Mouse (Mus musculus): ENCODE data around the gene Chst10. TPM values are rescaled to one million over a fixed set of nuclear protein-coding genes. Genes with fewer than 3 reads are reported as not detected.

Gene Chst10
- total RNA-seq (2021) = 10 to 100 TPM; 55.7 to 63.2 TPM

DNA sequence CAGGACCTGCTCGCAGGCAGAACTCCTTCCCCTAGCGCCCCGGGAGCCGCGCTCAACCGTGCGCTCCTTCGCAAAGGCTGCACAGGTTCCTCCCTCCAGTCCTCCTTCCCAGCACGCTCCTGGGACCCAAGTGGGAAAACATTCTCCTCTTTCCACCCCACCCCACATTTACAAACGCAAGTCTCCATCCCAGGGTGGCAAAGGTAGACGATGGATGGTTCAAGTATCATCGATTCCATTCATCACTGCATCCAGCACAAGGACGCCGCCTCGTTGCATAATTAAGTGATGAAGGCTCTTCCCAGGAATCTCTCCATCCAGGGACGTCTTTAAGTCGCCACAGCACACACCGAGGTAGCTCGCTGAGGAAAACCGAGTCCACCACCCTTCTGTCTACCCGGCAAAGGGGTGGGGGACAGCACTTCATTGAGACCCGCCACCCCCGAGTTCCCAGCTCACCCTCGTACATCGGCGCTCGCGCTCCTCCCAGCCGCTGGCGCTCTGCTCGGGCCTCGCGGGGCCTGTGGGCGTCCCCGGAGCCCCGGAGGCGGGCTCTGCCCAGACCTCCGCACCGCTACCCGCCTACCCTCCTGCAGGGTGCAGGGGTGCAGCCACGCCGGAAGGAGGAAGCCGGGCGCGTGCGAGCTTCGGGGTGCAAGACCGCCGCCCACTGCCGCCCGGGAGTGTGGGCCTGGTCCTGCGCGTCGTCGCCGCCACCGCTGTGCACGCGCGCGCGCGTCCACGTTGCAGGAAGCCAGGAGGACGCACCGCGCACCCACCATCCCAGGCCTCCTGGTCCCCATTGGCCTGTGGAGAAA is at the start of gene Chst10:
Chst10 (minus strand) TSS at position 731 of the 818 bp plus-strand sequence.
- DNase-seq (ENCODE audit: extremely low spot score in 1 of 2, low spot score in 2 of 2) = peak; percentile 75 to 89
- intact Hi-C loops (cut with DNase I) = loop anchor here (5.0 to 10.0 kb wide), 2 partner anchors 90 to 637 kb away; partner anchors contain the start of genes Cnot11 and Pdcl3

GRCm38 (mm10) chr1:38939608-38940007 is 41.6 kb upstream of the Chst10 start:
- DNase-seq (ENCODE audit: extremely low spot score in 1 of 2, low spot score in 2 of 2) = no peak
- intact Hi-C loops (cut with DNase I) = loop anchor here (5.0 kb wide), 1 partner anchor 77 kb away; no protein-coding TSS in a partner anchor

DNA sequence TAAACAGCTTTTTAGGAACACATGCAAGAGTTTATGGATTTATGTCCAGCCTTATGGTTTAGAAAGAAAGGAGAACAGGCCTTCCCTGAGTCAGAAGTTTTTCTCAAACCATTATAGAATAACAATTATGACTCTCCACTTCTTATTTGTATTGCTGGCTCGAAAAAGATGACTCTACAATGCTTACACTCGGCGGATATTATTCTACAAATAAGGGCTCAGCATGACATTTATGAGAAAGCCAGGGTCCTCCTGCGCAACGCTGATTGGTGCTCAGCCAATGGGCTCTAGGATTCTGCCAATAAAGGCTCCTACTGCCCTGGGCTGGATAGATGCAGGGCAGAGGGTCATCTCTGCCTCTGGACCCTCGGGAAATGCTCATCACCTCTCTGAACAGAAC is 40.9 kb upstream of the Chst10 start, which contains the start of gene Nms:
Nms (plus strand) TSS at position 301 of the 400 bp plus-strand sequence.
- no peak for DNase-seq (ENCODE audit: extremely low spot score in 1 of 2, low spot score in 2 of 2)
- intact Hi-C loops (cut with DNase I) = loop anchor here (5.0 kb wide), 1 partner anchor 77 kb away; no protein-coding TSS in a partner anchor

- intact Hi-C loops (cut with DNase I) = loop anchor here (5.0 kb wide), 1 partner anchor 74 kb away; no protein-coding TSS in a partner anchor
- no peak for DNase-seq (ENCODE audit: extremely low spot score in 1 of 2, low spot score in 2 of 2)
Observed at GRCm38 (mm10) chr1:38936780-38937179, 38.8 kb upstream of the Chst10 start.

DNA sequence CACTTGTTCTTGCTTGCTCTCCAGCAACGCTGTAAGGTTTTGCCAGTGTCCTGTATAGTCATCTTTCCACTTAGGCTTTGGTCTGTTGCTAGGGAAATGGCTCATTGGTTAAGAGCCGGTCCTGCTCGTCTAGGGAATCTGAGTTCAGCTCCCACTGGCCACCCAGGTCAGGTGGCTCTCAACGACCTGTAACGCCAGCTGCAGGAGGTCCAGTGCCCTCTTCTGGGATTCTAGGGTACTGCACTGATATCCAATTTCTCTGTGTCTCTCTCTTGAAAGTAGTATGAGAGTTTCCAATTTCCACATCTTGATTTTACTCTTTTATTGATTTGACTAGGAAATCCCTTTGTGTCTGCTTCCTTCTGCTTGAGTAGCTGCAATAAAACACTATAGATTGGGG is 36.7 kb upstream of the Chst10 start:
- peak in 1 of 2 experiments; percentile 25 for DNase-seq (ENCODE audit: extremely low spot score in 1 of 2, low spot score in 2 of 2)
- intact Hi-C loops (cut with DNase I) = loop anchor here (5.0 kb wide), 1 partner anchor 72 kb away; no protein-coding TSS in a partner anchor

GRCm38 (mm10) chr1:38930767-38931166 is 32.8 kb upstream of the Chst10 start:
- intact Hi-C loops (cut with DNase I) = no loop called here
- peak; percentile 10 to 32 for DNase-seq (ENCODE audit: extremely low spot score in 1 of 2, low spot score in 2 of 2)

DNA sequence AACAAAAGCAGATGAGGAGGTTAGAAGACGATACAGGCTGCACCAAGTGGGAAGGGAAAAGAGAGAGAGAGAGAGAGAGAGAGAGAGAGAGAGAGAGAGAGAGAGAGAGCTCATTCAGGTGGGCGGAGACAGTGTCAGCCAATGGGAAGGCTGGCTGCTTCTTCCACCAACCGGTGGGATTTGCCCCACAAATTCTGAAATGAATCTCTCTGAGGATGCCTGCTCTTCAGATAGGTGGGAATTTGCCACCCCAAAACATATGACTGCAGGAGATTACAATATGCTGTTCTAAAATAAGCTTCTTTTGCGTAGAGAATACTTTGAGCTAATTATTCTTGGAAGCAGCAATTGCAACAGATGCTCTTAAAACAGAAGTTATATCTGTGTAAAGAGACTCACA is 31.5 kb upstream of the Chst10 start:
- intact Hi-C loops (cut with DNase I) = no loop called here
- DNase-seq (ENCODE audit: extremely low spot score in 1 of 2, low spot score in 2 of 2) = peak in 1 of 2 experiments; percentile 37

DNA sequence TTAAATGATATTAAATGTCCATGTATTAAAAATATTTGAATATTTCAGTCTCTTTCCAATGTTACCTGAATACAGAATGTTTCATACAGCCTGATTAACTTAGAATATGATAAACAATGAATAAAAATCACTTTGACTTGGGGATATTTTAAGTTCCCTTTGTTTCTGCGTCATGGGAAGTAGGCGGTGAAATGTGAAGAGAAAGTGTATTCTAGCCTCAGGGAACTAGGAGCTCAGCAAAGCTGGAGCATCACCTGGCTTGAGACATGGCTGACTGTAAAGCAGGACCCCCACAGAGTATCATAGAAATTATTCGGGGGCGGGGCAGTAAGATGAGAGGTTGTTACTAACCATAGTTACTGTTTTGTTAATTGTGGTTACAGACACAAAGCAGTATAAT is 31.0 kb upstream of the Chst10 start:
- intact Hi-C loops (cut with DNase I) = no loop called here

GRCm38 (mm10) chr1:38903985-38904384 is 6.0 kb upstream of the Chst10 start:
- no peak for DNase-seq (ENCODE audit: extremely low spot score in 1 of 2, low spot score in 2 of 2)
- intact Hi-C loops (cut with DNase I) = no loop called here

More for the DNA sequence above, 31.0 kb upstream of the Chst10 start:
- no peak for DNase-seq (ENCODE audit: extremely low spot score in 1 of 2, low spot score in 2 of 2)

DNA sequence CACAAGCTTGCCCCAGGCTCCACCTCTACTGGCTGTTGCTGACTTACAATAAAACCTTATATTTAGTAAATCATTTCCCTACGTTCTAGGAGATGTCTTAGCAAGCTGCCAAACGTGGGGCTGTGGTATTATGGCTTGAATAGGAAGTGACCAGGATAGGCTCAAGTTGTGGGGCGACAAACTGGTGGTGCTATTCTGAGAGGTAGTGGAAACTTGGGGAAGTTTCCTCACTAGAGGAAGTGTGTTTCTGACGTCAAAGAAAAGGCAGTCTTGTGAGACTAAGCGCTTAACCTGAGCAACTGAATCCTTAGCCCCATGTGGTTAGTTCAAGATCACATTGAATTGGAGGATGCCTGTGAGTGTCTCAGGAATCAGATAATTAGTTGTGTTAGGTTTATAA is 4.6 kb upstream of the Chst10 start:
- intact Hi-C loops (cut with DNase I) = no loop called here
- DNase-seq (ENCODE audit: extremely low spot score in 1 of 2, low spot score in 2 of 2) = no peak

GRCm38 (mm10) chr1:38893081-38893480 is 4.9 kb downstream of the Chst10 start:
- no peak for DNase-seq (ENCODE audit: extremely low spot score in 1 of 2, low spot score in 2 of 2)
- intact Hi-C loops (cut with DNase I) = loop anchor here (10.0 kb wide), 1 partner anchor 642 kb away; the partner anchor contains the start of gene Cnot11

- intact Hi-C loops (cut with DNase I) = loop anchor here (10.0 kb wide), 1 partner anchor 643 kb away; the partner anchor contains the start of gene Cnot11
Observed at GRCm38 (mm10) chr1:38891444-38891843, 6.5 kb downstream of the Chst10 start.

DNA sequence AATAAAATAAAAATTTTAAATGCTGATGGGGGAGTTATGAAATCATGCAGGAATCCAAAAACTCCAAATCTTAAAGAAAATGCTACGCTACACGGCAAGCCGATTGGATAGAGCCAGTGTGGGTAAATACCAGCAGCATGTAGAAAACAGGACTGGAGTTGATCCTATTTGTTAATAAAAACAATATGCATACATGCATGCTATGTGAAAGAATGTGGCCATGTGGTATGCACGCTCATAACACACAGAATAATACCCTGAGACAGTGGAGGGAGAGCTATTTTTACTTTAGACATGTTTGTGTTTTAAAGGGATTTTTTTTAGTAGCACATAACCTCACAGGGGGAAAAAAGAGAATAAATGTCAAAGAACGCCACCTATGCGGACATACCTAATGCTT is 9.2 kb downstream of the Chst10 start:
- intact Hi-C loops (cut with DNase I) = no loop called here
- DNase-seq (ENCODE audit: extremely low spot score in 1 of 2, low spot score in 2 of 2) = no peak

More at GRCm38 (mm10) chr1:38891444-38891843, 6.5 kb downstream of the Chst10 start:
- no peak for DNase-seq (ENCODE audit: extremely low spot score in 1 of 2, low spot score in 2 of 2)

- intact Hi-C loops (cut with DNase I) = no loop called here
- no peak for DNase-seq (ENCODE audit: extremely low spot score in 1 of 2, low spot score in 2 of 2)
Observed at GRCm38 (mm10) chr1:38887011-38887410, 10.9 kb downstream of the Chst10 start.

GRCm38 (mm10) chr1:38886602-38887001 is 11.4 kb downstream of the Chst10 start:
- DNase-seq (ENCODE audit: extremely low spot score in 1 of 2, low spot score in 2 of 2) = no peak
- intact Hi-C loops (cut with DNase I) = no loop called here

DNA sequence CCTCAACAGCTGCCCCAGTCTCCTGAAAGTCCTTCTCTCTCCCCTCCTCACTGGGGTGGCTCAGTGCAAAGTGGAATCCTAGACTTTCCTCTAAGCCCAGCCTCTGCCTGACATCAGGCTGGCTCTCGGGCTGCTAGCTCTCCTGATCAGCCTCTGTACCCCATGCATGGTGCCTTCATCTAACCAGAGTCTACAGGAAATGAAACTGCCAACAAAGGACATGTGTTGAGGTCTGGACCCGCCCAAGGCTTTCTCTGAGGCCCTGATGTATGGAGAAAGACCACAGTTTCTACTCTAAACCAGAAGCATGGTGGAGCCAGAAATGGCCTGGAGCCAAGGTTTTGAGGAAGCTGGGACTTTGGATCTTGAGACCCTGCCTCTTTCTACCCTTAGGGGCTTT is 12.0 kb downstream of the Chst10 start:
- DNase-seq (ENCODE audit: extremely low spot score in 1 of 2, low spot score in 2 of 2) = no peak
- intact Hi-C loops (cut with DNase I) = no loop called here

DNA sequence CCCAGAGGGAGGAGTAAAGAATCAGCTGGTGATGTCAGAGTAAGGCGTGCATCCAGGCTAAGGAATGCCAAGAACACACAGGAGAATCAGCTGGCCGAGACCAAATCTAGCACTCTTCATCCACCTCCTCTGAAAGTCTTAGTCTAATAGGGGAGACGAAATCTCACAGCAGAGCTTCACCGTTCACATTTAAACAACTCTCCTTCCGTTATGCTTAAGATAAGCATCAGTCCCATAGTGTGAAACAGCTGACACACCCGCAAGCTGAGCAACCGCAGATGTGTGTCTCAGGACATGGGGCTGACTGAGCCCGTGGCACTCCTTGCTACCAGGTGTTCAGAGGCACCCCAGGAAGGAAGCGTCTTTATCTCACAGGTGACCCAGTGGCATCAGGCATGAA is 14.2 kb downstream of the Chst10 start:
- intact Hi-C loops (cut with DNase I) = no loop called here
- no peak for DNase-seq (ENCODE audit: extremely low spot score in 1 of 2, low spot score in 2 of 2)

GRCm38 (mm10) chr1:38882746-38883145 is 15.2 kb downstream of the Chst10 start:
- no peak for DNase-seq (ENCODE audit: extremely low spot score in 1 of 2, low spot score in 2 of 2)
- intact Hi-C loops (cut with DNase I) = no loop called here

- peak in 1 of 2 experiments; percentile 3 for DNase-seq (ENCODE audit: extremely low spot score in 1 of 2, low spot score in 2 of 2)
- intact Hi-C loops (cut with DNase I) = no loop called here
Observed at GRCm38 (mm10) chr1:38881366-38881765, 16.6 kb downstream of the Chst10 start.
